9 mouse cellular contexts compared by ENCODE assay signal in genomic region chr3:90540904-90541303, GRCm38 (mm10). TPM values are rescaled to one million over a fixed set of nuclear protein-coding genes. Genes with fewer than 3 reads are reported as not detected.
DNase-seq lines count a peak whose midpoint lies in the region; ATAC-seq and TF ChIP-seq lines count a peak whose summit lies in the region.
"Had no signal": no experiment of that assay in that cellular context is flagged by ENCODE, and none has a peak within 500 bp of the region (broad histone marks: within the 10 kb centered on the region; RNA-seq: fewer than 3 reads in every experiment).

No protein-coding gene starts in this region.

- peak overlapping the region; percentile 24; the same call in 1 of the 2 replicates for H3K9ac ChIP-seq in heart, embryonic 15.5 days
- H3K9ac ChIP-seq in kidney, embryonic 16.5 days (replicated peaks; ENCODE audit: low read length) = peak overlapping the region; percentile 63
- peak overlapping the region; percentile 63 for H3K9ac ChIP-seq in lung, embryonic 16.5 days (ENCODE audit: low read length)
- H3K9ac ChIP-seq in stomach, embryonic 16.5 days (ENCODE audit: low read length) = peak overlapping the region; percentile 44

- TF ChIP-seq CTCF in spleen, adult 2 months (IDR thresholded peaks at IDR 0.05; ENCODE audit: extremely low read depth, insufficient read depth, insufficient read length, insufficient replicate concordance) = no peak
- TF ChIP-seq CTCF in thymus, adult 2 months (IDR thresholded peaks at IDR 0.05; ENCODE audit: borderline replicate concordance, control insufficient read depth, extremely low read depth, insufficient read depth, low read length, poor library complexity) = no peak

- no peaks in the 10 kb centered on the region for H3K36me3 ChIP-seq in spleen, adult 2 months (ENCODE audit: control insufficient read depth, insufficient read depth, low read length)
- no peaks in the 10 kb centered on the region for H3K36me3 ChIP-seq in heart, embryonic 15.5 days
- no peaks in the 10 kb centered on the region for H3K36me3 ChIP-seq in kidney, embryonic 16.5 days (ENCODE audit: insufficient read depth, low read length)
- no peaks in the 10 kb centered on the region for H3K36me3 ChIP-seq in lung, embryonic 16.5 days (ENCODE audit: control insufficient read depth, insufficient read depth, low read length)
- H3K36me3 ChIP-seq in stomach, embryonic 16.5 days (ENCODE audit: control insufficient read depth, insufficient read depth, low read length) = no peaks in the 10 kb centered on the region
- no peaks in the 10 kb centered on the region for H3K36me3 ChIP-seq in thymus, adult 2 months (ENCODE audit: control insufficient read depth, insufficient read depth, low read length)

- WGBS in spleen, adult 2 months = 90% methylated on average over 4 of the region's 4 CpGs
- 52% methylated on average over 4 of the region's 4 CpGs for WGBS in heart, embryonic 15.5 days
- 27% methylated on average over 4 of the region's 4 CpGs for WGBS in kidney, embryonic 16.5 days
- WGBS in lung, embryonic 16.5 days = 35% methylated on average over 4 of the region's 4 CpGs
- WGBS in stomach, embryonic 16.5 days = 50% methylated on average over 4 of the region's 4 CpGs
- 95% methylated on average over 4 of the region's 4 CpGs for WGBS in thymus, adult 2 months

- H3K4me1 ChIP-seq in spleen, adult 2 months (ENCODE audit: control insufficient read depth, insufficient read depth, insufficient read length) = no peaks in the 10 kb centered on the region
- peaks cover 9% of the 10 kb centered on the region for H3K4me1 ChIP-seq in heart, embryonic 15.5 days (replicated peaks)
- H3K4me1 ChIP-seq in kidney, embryonic 16.5 days (ENCODE audit: insufficient read depth, low read length) = peaks cover 36% of the 10 kb centered on the region
- no peaks in the 10 kb centered on the region; the same call in 1 of the 2 replicates for H3K4me1 ChIP-seq in lung, embryonic 16.5 days (replicated peaks; ENCODE audit: control insufficient read depth, insufficient read depth, low read length)
- H3K4me1 ChIP-seq in stomach, embryonic 16.5 days (ENCODE audit: control insufficient read depth, insufficient read depth, low read length) = peaks cover 13% of the 10 kb centered on the region; the same call in 1 of the 2 replicates
- H3K4me1 ChIP-seq in thymus, adult 2 months (replicated peaks; ENCODE audit: control insufficient read depth, insufficient read depth, low read length) = no peaks in the 10 kb centered on the region

- H3K27me3 ChIP-seq in spleen, adult 2 months (ENCODE audit: control insufficient read depth, insufficient read depth, low read length) = no peaks in the 10 kb centered on the region
- H3K27me3 ChIP-seq in heart, embryonic 15.5 days = no peaks in the 10 kb centered on the region
- H3K27me3 ChIP-seq in kidney, embryonic 16.5 days (ENCODE audit: insufficient read depth, low read length) = no peaks in the 10 kb centered on the region
- no peaks in the 10 kb centered on the region for H3K27me3 ChIP-seq in lung, embryonic 16.5 days (ENCODE audit: control insufficient read depth, insufficient read depth, low read depth, low read length)
- no peaks in the 10 kb centered on the region for H3K27me3 ChIP-seq in stomach, embryonic 16.5 days (ENCODE audit: control insufficient read depth, insufficient read depth, low read length)
- H3K27me3 ChIP-seq in thymus, adult 2 months (ENCODE audit: control insufficient read depth, insufficient read depth, low read length) = no peaks in the 10 kb centered on the region

- peak overlapping the region; percentile 49 for H3K4me2 ChIP-seq in heart, embryonic 15.5 days
- H3K4me2 ChIP-seq in kidney, embryonic 16.5 days (replicated peaks; ENCODE audit: low read depth, low read length) = peak overlapping the region; percentile 43
- H3K4me2 ChIP-seq in lung, embryonic 16.5 days (ENCODE audit: low read depth, low read length) = peak overlapping the region; percentile 26
- H3K4me2 ChIP-seq in stomach, embryonic 16.5 days (ENCODE audit: low read depth, low read length) = peak overlapping the region; percentile 37

- peak; percentile 69 for ATAC-seq in heart, embryonic 15.5 days (replicated peaks; ENCODE audit: insufficient number of reproducible peaks, insufficient read depth, low FRiP score, low read depth)
- peak; percentile 29; the same call in 1 of the 2 replicates for ATAC-seq in kidney, embryonic 16.5 days (ENCODE audit: low FRiP score, low TSS enrichment)
- peak; percentile 68 for ATAC-seq in lung, embryonic 16.5 days (ENCODE audit: low read depth)
- ATAC-seq in stomach, embryonic 16.5 days (ENCODE audit: insufficient read depth, low FRiP score) = peak; percentile 31; the same call in 1 of the 2 replicates
- ATAC-seq in megakaryocyte progenitor cell, adult 5-6 weeks (replicated peaks; ENCODE audit: poor library complexity) = no peak

- H3K4me3 ChIP-seq in spleen, adult 2 months (ENCODE audit: extremely low read depth, insufficient read depth, insufficient read length) = no peak overlapping the region
- peak overlapping the region; percentile 28 for H3K4me3 ChIP-seq in heart, embryonic 15.5 days
- H3K4me3 ChIP-seq in kidney, embryonic 16.5 days (ENCODE audit: low read length) = peak overlapping the region; percentile 30
- peak overlapping the region; percentile 35 for H3K4me3 ChIP-seq in lung, embryonic 16.5 days (ENCODE audit: low read length)
- H3K4me3 ChIP-seq in stomach, embryonic 16.5 days (replicated peaks; ENCODE audit: low read length) = peak overlapping the region; percentile 21
- no peak overlapping the region for H3K4me3 ChIP-seq in thymus, adult 2 months (ENCODE audit: control insufficient read depth, insufficient read depth, low read length)

- no peak for TF ChIP-seq POLR2A in spleen, adult 2 months (IDR thresholded peaks at IDR 0.05; ENCODE audit: low read depth, low read length)
- no peak for TF ChIP-seq POLR2A in thymus, adult 2 months (IDR thresholded peaks at IDR 0.05; ENCODE audit: control insufficient read depth, extremely low read depth, insufficient read depth, low read length, poor library complexity)

- no peaks in the 10 kb centered on the region for H3K9me3 ChIP-seq in heart, embryonic 15.5 days (replicated peaks)
- no peaks in the 10 kb centered on the region for H3K9me3 ChIP-seq in kidney, embryonic 16.5 days (ENCODE audit: low read length)
- H3K9me3 ChIP-seq in lung, embryonic 16.5 days (ENCODE audit: control insufficient read depth, low read length) = no peaks in the 10 kb centered on the region
- H3K9me3 ChIP-seq in stomach, embryonic 16.5 days (replicated peaks; ENCODE audit: control insufficient read depth, low read length) = no peaks in the 10 kb centered on the region

- no peak for DNase-seq in spleen, adult 2 months (ENCODE audit: low read depth in 1 of 2, low spot score in 2 of 2)
- DNase-seq in spleen, postnatal 10 days (ENCODE audit: low spot score in 2 of 2) = no peak
- no peak for DNase-seq in thymus, adult 2 months

- peak overlapping the region; percentile 32 for H3K27ac ChIP-seq in spleen, adult 2 months (ENCODE audit: insufficient read depth, low read length)
- peak overlapping the region; percentile 39; the same call in 1 of the 2 replicates for H3K27ac ChIP-seq in heart, embryonic 15.5 days
- peak overlapping the region; percentile 78 for H3K27ac ChIP-seq in kidney, embryonic 16.5 days (ENCODE audit: low read length)
- H3K27ac ChIP-seq in lung, embryonic 16.5 days (ENCODE audit: low read length) = peak overlapping the region; percentile 58
- peak overlapping the region; percentile 28 for H3K27ac ChIP-seq in stomach, embryonic 16.5 days (ENCODE audit: low read length)
- H3K27ac ChIP-seq in thymus, adult 2 months (ENCODE audit: control insufficient read depth, insufficient read depth, low read length) = no peak overlapping the region

RNA-seq across cellular contexts. Expression of gene S100a16, which starts 3.9 kb away (rescaled TPM):
- polyA plus RNA-seq in spleen, adult 2 months (2012; rRNA removed) = 15.9 and 18.7 TPM in 2 replicates
- 89.3 and 103 TPM in 2 replicates for polyA plus RNA-seq in heart, embryonic 15.5 days (2015; fragmentation: Nextera tagmentation; extraction: Ambion mirVana)
- polyA plus RNA-seq in kidney, embryonic 16.5 days (2015; fragmentation: Nextera tagmentation; extraction: Ambion mirVana) = 214 and 232 TPM in 2 replicates
- 241 and 257 TPM in 2 replicates for polyA plus RNA-seq in lung, embryonic 16.5 days (2015; fragmentation: Nextera tagmentation; extraction: Ambion mirVana)
- polyA plus RNA-seq in stomach, embryonic 16.5 days (2015; fragmentation: Nextera tagmentation; extraction: Ambion mirVana) = 407 and 487 TPM in 2 replicates
- polyA plus RNA-seq in thymus, adult 2 months (2012; rRNA removed) = 45.4 and 69.6 TPM in 2 replicates
- total RNA-seq in megakaryocyte progenitor cell, adult 5-6 weeks (2015) = 1.0 TPM in 1 of 2 replicates, not detected in the other
- not detected in 2 replicates for total RNA-seq in megakaryocyte progenitor cell, adult 5-6 weeks (2017)
- total RNA-seq: hematopoietic stem cell, adult 5-6 weeks had no signal

RNA-seq across cellular contexts. Expression of gene S100a14, which starts 14.2 kb away (rescaled TPM):
- polyA plus RNA-seq in spleen, adult 2 months (2012; rRNA removed) = 0.06 TPM in 1 of 2 replicates, not detected in the other
- 1.1 and 7.5 TPM in 2 replicates for polyA plus RNA-seq in heart, embryonic 15.5 days (2015; fragmentation: Nextera tagmentation; extraction: Ambion mirVana)
- 7.5 and 7.9 TPM in 2 replicates for polyA plus RNA-seq in kidney, embryonic 16.5 days (2015; fragmentation: Nextera tagmentation; extraction: Ambion mirVana)
- polyA plus RNA-seq in lung, embryonic 16.5 days (2015; fragmentation: Nextera tagmentation; extraction: Ambion mirVana) = 11.7 and 16.4 TPM in 2 replicates
- polyA plus RNA-seq in stomach, embryonic 16.5 days (2015; fragmentation: Nextera tagmentation; extraction: Ambion mirVana) = 149 and 199 TPM in 2 replicates
- polyA plus RNA-seq in thymus, adult 2 months (2012; rRNA removed) = 8.7 and 11.3 TPM in 2 replicates
- total RNA-seq in megakaryocyte progenitor cell, adult 5-6 weeks (2015) = not detected in 2 replicates
- 0.33 TPM in 1 of 2 replicates, not detected in the other for total RNA-seq in megakaryocyte progenitor cell, adult 5-6 weeks (2017)
- total RNA-seq: hematopoietic stem cell, adult 5-6 weeks had no signal

RNA-seq across cellular contexts. Expression of gene S100a3, which starts 19.5 kb away (rescaled TPM):
- polyA plus RNA-seq in spleen, adult 2 months (2012; rRNA removed) = 0.46 and 0.55 TPM in 2 replicates
- 0.08 and 1.7 TPM in 2 replicates for polyA plus RNA-seq in heart, embryonic 15.5 days (2015; fragmentation: Nextera tagmentation; extraction: Ambion mirVana)
- 0.12 and 0.44 TPM in 2 replicates for polyA plus RNA-seq in kidney, embryonic 16.5 days (2015; fragmentation: Nextera tagmentation; extraction: Ambion mirVana)
- 0.25 and 1.1 TPM in 2 replicates for polyA plus RNA-seq in lung, embryonic 16.5 days (2015; fragmentation: Nextera tagmentation; extraction: Ambion mirVana)
- 2.6 and 5.0 TPM in 2 replicates for polyA plus RNA-seq in stomach, embryonic 16.5 days (2015; fragmentation: Nextera tagmentation; extraction: Ambion mirVana)
- 7.4 and 14.0 TPM in 2 replicates for polyA plus RNA-seq in thymus, adult 2 months (2012; rRNA removed)
- not detected in 2 replicates for total RNA-seq in megakaryocyte progenitor cell, adult 5-6 weeks (2015)
- not detected in 2 replicates for total RNA-seq in megakaryocyte progenitor cell, adult 5-6 weeks (2017)
- total RNA-seq: hematopoietic stem cell, adult 5-6 weeks had no signal

RNA-seq across cellular contexts. Expression of gene S100a13, which starts 26.7 kb away (rescaled TPM):
- polyA plus RNA-seq in spleen, adult 2 months (2012; rRNA removed) = 27.0 and 30.0 TPM in 2 replicates
- polyA plus RNA-seq in heart, embryonic 15.5 days (2015; fragmentation: Nextera tagmentation; extraction: Ambion mirVana) = 73.0 and 94.1 TPM in 2 replicates
- polyA plus RNA-seq in kidney, embryonic 16.5 days (2015; fragmentation: Nextera tagmentation; extraction: Ambion mirVana) = 43.4 and 45.8 TPM in 2 replicates
- polyA plus RNA-seq in lung, embryonic 16.5 days (2015; fragmentation: Nextera tagmentation; extraction: Ambion mirVana) = 59.1 and 63.3 TPM in 2 replicates
- polyA plus RNA-seq in stomach, embryonic 16.5 days (2015; fragmentation: Nextera tagmentation; extraction: Ambion mirVana) = 37.3 and 44.1 TPM in 2 replicates
- polyA plus RNA-seq in thymus, adult 2 months (2012; rRNA removed) = 59.1 and 83.0 TPM in 2 replicates
- total RNA-seq in megakaryocyte progenitor cell, adult 5-6 weeks (2015) = 49.3 and 59.5 TPM in 2 replicates
- total RNA-seq in megakaryocyte progenitor cell, adult 5-6 weeks (2017) = 84.2 and 96.0 TPM in 2 replicates

RNA-seq across cellular contexts. Expression of gene S100a1, which starts 26.7 kb away (rescaled TPM):
- 15.9 and 28.8 TPM in 2 replicates for polyA plus RNA-seq in spleen, adult 2 months (2012; rRNA removed)
- polyA plus RNA-seq in heart, embryonic 15.5 days (2015; fragmentation: Nextera tagmentation; extraction: Ambion mirVana) = 247 and 315 TPM in 2 replicates
- polyA plus RNA-seq in kidney, embryonic 16.5 days (2015; fragmentation: Nextera tagmentation; extraction: Ambion mirVana) = 116 and 122 TPM in 2 replicates
- 59.3 and 73.2 TPM in 2 replicates for polyA plus RNA-seq in lung, embryonic 16.5 days (2015; fragmentation: Nextera tagmentation; extraction: Ambion mirVana)
- 85.3 and 99.1 TPM in 2 replicates for polyA plus RNA-seq in stomach, embryonic 16.5 days (2015; fragmentation: Nextera tagmentation; extraction: Ambion mirVana)
- polyA plus RNA-seq in thymus, adult 2 months (2012; rRNA removed) = 54.7 and 122 TPM in 2 replicates
- total RNA-seq in megakaryocyte progenitor cell, adult 5-6 weeks (2015) = 123 and 145 TPM in 2 replicates
- 121 and 131 TPM in 2 replicates for total RNA-seq in megakaryocyte progenitor cell, adult 5-6 weeks (2017)

Comparison
In these comparisons a context has a peak if more than half of its experiments do, and no peak if none do; other contexts are left out.
1. H3K4me3 ChIP-seq: peak in heart, embryonic 15.5 days (single experiment), kidney, embryonic 16.5 days (single experiment), lung, embryonic 16.5 days (single experiment) and stomach, embryonic 16.5 days (single experiment); none in spleen, adult 2 months (single experiment) and thymus, adult 2 months (single experiment).
2. Peak in every context shown above with its lines, with median percentiles within 50 percentile points of each other: H3K4me2 ChIP-seq and H3K9ac ChIP-seq.